Mouse (Mus musculus): ENCODE measurements around the gene Tyms. TPM values are rescaled to one million over a fixed set of nuclear protein-coding genes. Genes with fewer than 3 reads are reported as not detected.

Gene Tyms
- polyA plus RNA-seq, 1 experiment from 2014 or later = 344 TPM

DNA sequence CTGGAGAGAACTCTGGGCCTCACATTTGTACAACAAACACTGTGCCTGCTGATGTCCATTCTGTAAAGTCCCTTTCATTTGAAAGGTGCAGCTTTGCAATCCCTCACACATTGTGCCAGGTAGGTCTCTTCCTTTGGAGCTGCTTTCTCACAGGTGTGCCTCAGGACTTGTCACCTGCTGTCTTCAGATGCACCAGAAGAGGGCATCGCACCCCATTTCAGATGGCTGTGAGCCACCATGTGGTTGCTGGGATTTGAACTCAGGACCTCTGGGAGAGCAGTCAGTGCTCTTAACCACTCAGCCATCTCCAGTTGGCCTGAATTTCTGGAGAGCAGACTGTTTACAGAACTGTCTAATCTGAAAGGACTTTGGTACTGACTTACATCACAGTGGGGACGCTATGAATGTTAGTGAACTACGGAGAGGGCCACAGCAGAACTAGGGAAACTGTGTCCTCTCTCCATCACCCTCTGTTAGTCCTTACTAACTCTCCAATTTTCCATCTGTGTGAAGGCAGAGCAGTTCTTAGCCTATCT is 39.2 kb upstream of the Tyms start:
- Histone ChIP-seq H3K4me2 (no peak overlapping the region), H3K9me3 (ENCODE audit: control insufficient read depth, low read length) (no peaks in the 10 kb centered on the region), H3K27me3 (replicated peaks; ENCODE audit: control insufficient read depth, insufficient read depth, low read length) (peaks cover 73% of the 10 kb centered on the region), H3K9ac (ENCODE audit: low read depth, low read length) (no peak overlapping the region), H3K4me1 (replicated peaks; ENCODE audit: control insufficient read depth, insufficient read depth, low read length) (peaks cover 15% of the 10 kb centered on the region), H3K27ac (ENCODE audit: low read depth, low read length) (no peak overlapping the region), H3K4me3 (ENCODE audit: low read depth, low read length) (no peak overlapping the region), H3K36me3 (ENCODE audit: control insufficient read depth, insufficient read depth, low read length) (peaks cover 2% of the 10 kb centered on the region; the same call in 1 of the 2 replicates)
- DNase-seq (ENCODE audit: low spot score) (no peak), ATAC-seq (replicated peaks; ENCODE audit: low FRiP score) (no peak)
- 68% methylated on average over 3 of the region's 3 CpGs for WGBS

GRCm38 (mm10) chr5:30111771-30112170 is 38.4 kb upstream of the Tyms start:
- WGBS = 56% methylated on average over 3 of the region's 3 CpGs
- no peak for ATAC-seq (replicated peaks; ENCODE audit: low FRiP score)
- H3K4me3 ChIP-seq (ENCODE audit: low read depth, low read length) = no peak overlapping the region; the same call in 1 of the 2 replicates
- peaks cover 15% of the 10 kb centered on the region for H3K4me1 ChIP-seq (replicated peaks; ENCODE audit: control insufficient read depth, insufficient read depth, low read length)
- H3K9ac ChIP-seq (ENCODE audit: low read depth, low read length) = no peak overlapping the region
- no peak overlapping the region for H3K27ac ChIP-seq (ENCODE audit: low read depth, low read length)
- H3K27me3 ChIP-seq (replicated peaks; ENCODE audit: control insufficient read depth, insufficient read depth, low read length) = peaks cover 81% of the 10 kb centered on the region
- H3K9me3 ChIP-seq (ENCODE audit: control insufficient read depth, low read length) = no peaks in the 10 kb centered on the region
- no peaks in the 10 kb centered on the region for H3K36me3 ChIP-seq (ENCODE audit: control insufficient read depth, insufficient read depth, low read length)
- no peak for DNase-seq (ENCODE audit: low spot score)
- peak overlapping the region; percentile 63 for H3K4me2 ChIP-seq

- Histone ChIP-seq H3K4me3 (ENCODE audit: low read depth, low read length) (peak overlapping the region; percentile 26), H3K9ac (ENCODE audit: low read depth, low read length) (no peak overlapping the region), H3K27ac (ENCODE audit: low read depth, low read length) (no peak overlapping the region), H3K36me3 (ENCODE audit: control insufficient read depth, insufficient read depth, low read length) (no peaks in the 10 kb centered on the region), H3K4me2 (peak overlapping the region; percentile 63), H3K4me1 (replicated peaks; ENCODE audit: control insufficient read depth, insufficient read depth, low read length) (peaks cover 15% of the 10 kb centered on the region), H3K9me3 (ENCODE audit: control insufficient read depth, low read length) (no peaks in the 10 kb centered on the region), H3K27me3 (replicated peaks; ENCODE audit: control insufficient read depth, insufficient read depth, low read length) (peaks cover 87% of the 10 kb centered on the region)
- WGBS = 1% methylated on average over 18 of the region's 18 CpGs
- DNase-seq (ENCODE audit: low spot score) (peak; percentile 68), ATAC-seq (replicated peaks; ENCODE audit: low FRiP score) (peak; percentile 60)
These were observed 37.7 kb upstream of the Tyms start for GRCm38 (mm10) chr5:30111126-30111525.

- Histone ChIP-seq H3K4me2 (peak overlapping the region; percentile 63), H3K4me1 (replicated peaks; ENCODE audit: control insufficient read depth, insufficient read depth, low read length) (peaks cover 15% of the 10 kb centered on the region), H3K9ac (ENCODE audit: low read depth, low read length) (no peak overlapping the region), H3K36me3 (ENCODE audit: control insufficient read depth, insufficient read depth, low read length) (no peaks in the 10 kb centered on the region), H3K27ac (ENCODE audit: low read depth, low read length) (no peak overlapping the region), H3K9me3 (ENCODE audit: control insufficient read depth, low read length) (no peaks in the 10 kb centered on the region), H3K27me3 (replicated peaks; ENCODE audit: control insufficient read depth, insufficient read depth, low read length) (peaks cover 87% of the 10 kb centered on the region), H3K4me3 (ENCODE audit: low read depth, low read length) (peak overlapping the region; percentile 26)
- DNase-seq (ENCODE audit: low spot score) = no peak
- 11% methylated on average over 22 of the region's 22 CpGs for WGBS
- ATAC-seq (replicated peaks; ENCODE audit: low FRiP score) = 0 out of 2 replicates have a peak, but pooled peaks have one; percentile 27
These were observed 37.1 kb upstream of the Tyms start for GRCm38 (mm10) chr5:30110371-30111060.

DNA sequence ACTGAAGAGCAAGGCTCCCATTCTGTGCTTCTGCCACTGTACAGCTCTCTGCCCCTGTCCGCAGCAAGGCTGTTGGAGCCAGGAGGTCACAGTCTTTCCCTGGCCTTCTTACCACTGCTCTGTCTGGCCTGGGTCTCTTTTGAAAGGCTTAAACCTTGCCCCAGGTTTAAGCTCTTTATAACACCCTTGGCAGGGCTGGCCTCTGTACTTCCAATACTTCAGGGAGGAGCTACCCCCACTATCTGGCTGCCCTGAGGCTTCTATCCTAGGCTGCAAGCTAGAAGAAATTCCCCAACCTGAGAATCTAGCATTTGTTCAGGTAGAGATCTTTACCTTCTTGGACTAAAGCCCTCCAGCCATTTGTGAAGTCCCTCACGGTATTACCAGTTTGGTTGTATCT is 36.5 kb upstream of the Tyms start:
- no peak overlapping the region for H3K9ac ChIP-seq (ENCODE audit: low read depth, low read length)
- no peaks in the 10 kb centered on the region for H3K9me3 ChIP-seq (ENCODE audit: control insufficient read depth, low read length)
- H3K4me1 ChIP-seq (replicated peaks; ENCODE audit: control insufficient read depth, insufficient read depth, low read length) = peaks cover 14% of the 10 kb centered on the region
- DNase-seq (ENCODE audit: low spot score) = no peak
- H3K4me3 ChIP-seq (ENCODE audit: low read depth, low read length) = no peak overlapping the region
- no peak overlapping the region for H3K27ac ChIP-seq (ENCODE audit: low read depth, low read length)
- no peak overlapping the region for H3K4me2 ChIP-seq
- H3K27me3 ChIP-seq (replicated peaks; ENCODE audit: control insufficient read depth, insufficient read depth, low read length) = peaks cover 89% of the 10 kb centered on the region
- no peak for ATAC-seq (replicated peaks; ENCODE audit: low FRiP score)
- WGBS = 47% methylated on average over 2 of the region's 2 CpGs
- H3K36me3 ChIP-seq (ENCODE audit: control insufficient read depth, insufficient read depth, low read length) = no peaks in the 10 kb centered on the region

- peaks cover 11% of the 10 kb centered on the region for H3K4me1 ChIP-seq (replicated peaks; ENCODE audit: control insufficient read depth, insufficient read depth, low read length)
- H3K27ac ChIP-seq (ENCODE audit: low read depth, low read length) = no peak overlapping the region
- no peaks in the 10 kb centered on the region for H3K36me3 ChIP-seq (ENCODE audit: control insufficient read depth, insufficient read depth, low read length)
- no peak overlapping the region for H3K4me2 ChIP-seq
- 68% methylated on average over 6 of the region's 6 CpGs for WGBS
- ATAC-seq (replicated peaks; ENCODE audit: low FRiP score) = no peak
- no peak for DNase-seq (ENCODE audit: low spot score)
- H3K9me3 ChIP-seq (ENCODE audit: control insufficient read depth, low read length) = no peaks in the 10 kb centered on the region
- peaks cover 88% of the 10 kb centered on the region for H3K27me3 ChIP-seq (replicated peaks; ENCODE audit: control insufficient read depth, insufficient read depth, low read length)
- H3K4me3 ChIP-seq (ENCODE audit: low read depth, low read length) = no peak overlapping the region
- no peak overlapping the region for H3K9ac ChIP-seq (ENCODE audit: low read depth, low read length)
These were observed 34.8 kb upstream of the Tyms start for GRCm38 (mm10) chr5:30108233-30108632.

GRCm38 (mm10) chr5:30107611-30108041 is 34.2 kb upstream of the Tyms start:
- peaks cover 84% of the 10 kb centered on the region for H3K27me3 ChIP-seq (replicated peaks; ENCODE audit: control insufficient read depth, insufficient read depth, low read length)
- DNase-seq (ENCODE audit: low spot score) (no peak), ATAC-seq (replicated peaks; ENCODE audit: low FRiP score) (no peak)
- H3K4me2 ChIP-seq = no peak overlapping the region
- H3K9me3 ChIP-seq (ENCODE audit: control insufficient read depth, low read length) = no peaks in the 10 kb centered on the region
- 16% methylated on average over 5 of the region's 5 CpGs for WGBS
- H3K36me3 ChIP-seq (ENCODE audit: control insufficient read depth, insufficient read depth, low read length) = no peaks in the 10 kb centered on the region
- H3K9ac ChIP-seq (ENCODE audit: low read depth, low read length) = no peak overlapping the region
- no peak overlapping the region for H3K4me3 ChIP-seq (ENCODE audit: low read depth, low read length)
- H3K27ac ChIP-seq (ENCODE audit: low read depth, low read length) = no peak overlapping the region
- H3K4me1 ChIP-seq (replicated peaks; ENCODE audit: control insufficient read depth, insufficient read depth, low read length) = peaks cover 11% of the 10 kb centered on the region

DNA sequence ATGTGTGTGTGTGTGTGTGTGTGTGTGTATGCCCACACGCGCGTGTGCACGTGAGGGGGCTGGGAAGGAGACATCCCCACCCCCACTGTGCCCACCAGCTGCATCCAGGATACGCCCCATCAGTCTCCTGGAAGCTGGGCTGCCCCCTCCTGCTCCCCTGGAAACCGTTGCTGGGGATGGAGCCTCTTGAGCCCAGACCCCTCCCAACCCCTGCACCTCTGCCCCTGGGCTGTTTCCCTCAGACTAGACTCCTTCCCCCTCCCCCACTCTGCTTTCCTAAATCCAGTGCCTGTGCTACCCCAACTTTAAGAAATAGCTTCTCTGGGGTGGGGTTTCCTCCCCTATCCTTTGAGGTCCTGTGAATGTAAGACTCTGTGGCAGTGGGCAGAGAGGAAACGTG is 33.8 kb upstream of the Tyms start:
- ATAC-seq (replicated peaks; ENCODE audit: low FRiP score) (no peak), DNase-seq (ENCODE audit: low spot score) (no peak)
- Histone ChIP-seq H3K36me3 (ENCODE audit: control insufficient read depth, insufficient read depth, low read length) (no peaks in the 10 kb centered on the region), H3K9me3 (ENCODE audit: control insufficient read depth, low read length) (no peaks in the 10 kb centered on the region), H3K4me3 (ENCODE audit: low read depth, low read length) (no peak overlapping the region), H3K27ac (ENCODE audit: low read depth, low read length) (no peak overlapping the region), H3K4me1 (replicated peaks; ENCODE audit: control insufficient read depth, insufficient read depth, low read length) (peaks cover 11% of the 10 kb centered on the region), H3K4me2 (no peak overlapping the region), H3K27me3 (replicated peaks; ENCODE audit: control insufficient read depth, insufficient read depth, low read length) (peaks cover 81% of the 10 kb centered on the region), H3K9ac (ENCODE audit: low read depth, low read length) (no peak overlapping the region)
- 23% methylated on average over 7 of the region's 7 CpGs for WGBS

GRCm38 (mm10) chr5:30106756-30107155 is 33.3 kb upstream of the Tyms start:
- Histone ChIP-seq H3K4me1 (replicated peaks; ENCODE audit: control insufficient read depth, insufficient read depth, low read length) (peaks cover 11% of the 10 kb centered on the region), H3K9ac (ENCODE audit: low read depth, low read length) (no peak overlapping the region), H3K27me3 (replicated peaks; ENCODE audit: control insufficient read depth, insufficient read depth, low read length) (peaks cover 76% of the 10 kb centered on the region), H3K27ac (ENCODE audit: low read depth, low read length) (no peak overlapping the region), H3K4me2 (no peak overlapping the region), H3K9me3 (ENCODE audit: control insufficient read depth, low read length) (no peaks in the 10 kb centered on the region), H3K4me3 (ENCODE audit: low read depth, low read length) (no peak overlapping the region), H3K36me3 (ENCODE audit: control insufficient read depth, insufficient read depth, low read length) (no peaks in the 10 kb centered on the region)
- ATAC-seq (replicated peaks; ENCODE audit: low FRiP score) (no peak), DNase-seq (ENCODE audit: low spot score) (no peak)
- WGBS = 32% methylated on average over 2 of the region's 2 CpGs

Measured in liver, embryonic 11.5 days (tissue).